ENCODE assay signal across 28 mouse cellular contexts in genomic region chr12:35176628-35177027, GRCm38 (mm10).
"Had no signal": no experiment of that assay in that cellular context is flagged by ENCODE, and none has a peak within 500 bp of the region (broad histone marks: within the 10 kb centered on the region; RNA-seq: fewer than 3 reads in every experiment).

No protein-coding gene starts in this region.

- ATAC-seq: liver, embryonic 12.5 days; liver, postnatal 0 days; lung, postnatal 0 days; midbrain, embryonic 13.5 days had no signal

- H3K4me1 ChIP-seq: limb, embryonic 15.5 days; liver, embryonic 12.5 days; liver, embryonic 13.5 days; liver, embryonic 15.5 days; lung, embryonic 15.5 days; midbrain, embryonic 12.5 days had no signal

- H3K4me3 ChIP-seq: left cerebral cortex, adult 2 months; limb, embryonic 10.5 days; limb, embryonic 12.5 days; limb, embryonic 13.5 days; limb, embryonic 15.5 days; liver, embryonic 12.5 days; liver, embryonic 13.5 days; liver, embryonic 15.5 days; lung, embryonic 15.5 days; megakaryocyte, embryonic 14.5 days; midbrain, embryonic 10.5 days; midbrain, embryonic 12.5 days; midbrain, embryonic 13.5 days; myocyte had no signal

- DNase-seq: left cerebral cortex, postnatal 4 days; liver, embryonic 13.5 days; liver, postnatal 0 days; lung, adult 18-20 months; lung, adult 2 months; lung, embryonic 14.5 days; lung, postnatal 10 days; lung, postnatal 14 days; lung, postnatal 36 days; lung, postnatal 4 days; midbrain, embryonic 14.5 days had no signal

- H3K4me2 ChIP-seq: limb, embryonic 12.5 days; limb, embryonic 13.5 days; limb, embryonic 15.5 days; liver, embryonic 11.5 days; liver, embryonic 12.5 days; liver, embryonic 13.5 days; liver, embryonic 15.5 days; lung, embryonic 14.5 days; lung, embryonic 15.5 days; midbrain, embryonic 12.5 days; midbrain, embryonic 13.5 days had no signal

- H3K27me3 ChIP-seq: limb, embryonic 13.5 days; liver, embryonic 12.5 days; liver, embryonic 13.5 days; liver, embryonic 15.5 days; lung, embryonic 15.5 days; midbrain, embryonic 12.5 days; midbrain, embryonic 13.5 days had no signal

- H3K9ac ChIP-seq: limb, embryonic 12.5 days; limb, embryonic 13.5 days; limb, embryonic 15.5 days; liver, embryonic 12.5 days; liver, embryonic 13.5 days; liver, embryonic 14.5 days; liver, embryonic 15.5 days; liver, postnatal 0 days; lung, embryonic 14.5 days; lung, embryonic 15.5 days; midbrain, embryonic 12.5 days; midbrain, embryonic 13.5 days had no signal

- H3K36me3 ChIP-seq: limb, embryonic 10.5 days; limb, embryonic 12.5 days; limb, embryonic 13.5 days; limb, embryonic 15.5 days; liver, embryonic 12.5 days; liver, embryonic 13.5 days; liver, embryonic 15.5 days; lung, embryonic 15.5 days; midbrain, embryonic 10.5 days; midbrain, embryonic 12.5 days; midbrain, embryonic 13.5 days had no signal

- H3K27ac ChIP-seq: left cerebral cortex, adult 2 months; limb, embryonic 10.5 days; limb, embryonic 12.5 days; limb, embryonic 13.5 days; limb, embryonic 15.5 days; liver, embryonic 12.5 days; liver, embryonic 13.5 days; liver, embryonic 14.5 days; liver, embryonic 15.5 days; lung, embryonic 15.5 days; macrophage; midbrain, embryonic 10.5 days; midbrain, embryonic 12.5 days; midbrain, embryonic 13.5 days had no signal

- H3K9me3 ChIP-seq: limb, embryonic 10.5 days; limb, embryonic 12.5 days; limb, embryonic 13.5 days; limb, embryonic 15.5 days; liver, embryonic 12.5 days; liver, embryonic 13.5 days; liver, embryonic 15.5 days; lung, embryonic 15.5 days; megakaryocyte, embryonic 14.5 days; midbrain, embryonic 10.5 days; midbrain, embryonic 12.5 days; midbrain, embryonic 13.5 days had no signal
